Mouse (Mus musculus): ENCODE measurements around the gene Sertad1. TPM values are rescaled to one million over a fixed set of nuclear protein-coding genes. Genes with fewer than 3 reads are reported as not detected.

Gene Sertad1
- 40.5 and 41.0 TPM in 2 replicates for polyA plus RNA-seq (2015; fragmentation: Nextera tagmentation; extraction: Ambion mirVana)

- ATAC-seq (replicated peaks; ENCODE audit: low FRiP score), result peak; percentile 92
- WGBS, result under 1% methylated on average over 73 of the region's 80 CpGs
- H3K4me3 ChIP-seq (replicated peaks), result peak within 1 kb of the TSS; percentile 81
Observed at GRCm38 (mm10) chr7:27486770-27487697, at the start of gene Sertad1. Sertad1 (plus strand) TSS chr7:27486910.

GRCm38 (mm10) chr7:27437544-27437943 is 49.2 kb upstream of the Sertad1 start:
- Histone ChIP-seq H3K4me3 (replicated peaks) (no peak overlapping the region), H3K36me3 (no peaks in the 10 kb centered on the region), H3K9me3 (replicated peaks) (no peaks in the 10 kb centered on the region; the same call in 1 of the 2 replicates), H3K4me2 (no peak overlapping the region), H3K27me3 (peaks cover 27% of the 10 kb centered on the region), H3K4me1 (peaks cover 5% of the 10 kb centered on the region), H3K27ac (no peak overlapping the region), H3K9ac (no peak overlapping the region)
- WGBS, result 60% methylated on average over 5 of the region's 5 CpGs
- ATAC-seq (replicated peaks; ENCODE audit: low FRiP score), result no peak

More at GRCm38 (mm10) chr7:27486770-27487697, at the start of gene Sertad1:
- Histone ChIP-seq H3K27me3 (no peaks in the 10 kb centered on the region), H3K9me3 (replicated peaks) (no peaks in the 10 kb centered on the region), H3K9ac (peak within 1 kb of the TSS; percentile 74), H3K4me1 (peaks cover 54% of the 10 kb centered on the region), H3K27ac (peak within 1 kb of the TSS; percentile 99), H3K4me2 (peak within 1 kb of the TSS; percentile 74), H3K36me3 (peaks cover 9% of the 10 kb centered on the region)

GRCm38 (mm10) chr7:27440014-27440413 is 46.7 kb upstream of the Sertad1 start:
- no peaks in the 10 kb centered on the region; the same call in 1 of the 2 replicates for H3K9me3 ChIP-seq (replicated peaks)
- WGBS, result 78% methylated on average over 4 of the region's 4 CpGs
- no peak overlapping the region for H3K9ac ChIP-seq
- ATAC-seq (replicated peaks; ENCODE audit: low FRiP score), result no peak
- no peak overlapping the region for H3K4me2 ChIP-seq
- no peaks in the 10 kb centered on the region for H3K4me1 ChIP-seq
- H3K36me3 ChIP-seq, result no peaks in the 10 kb centered on the region
- H3K27me3 ChIP-seq, result peaks cover 15% of the 10 kb centered on the region
- H3K27ac ChIP-seq, result no peak overlapping the region
- no peak overlapping the region for H3K4me3 ChIP-seq (replicated peaks)

GRCm38 (mm10) chr7:27446051-27446450 is 40.7 kb upstream of the Sertad1 start:
- 3% methylated on average over 18 of the region's 18 CpGs for WGBS
- H3K9me3 ChIP-seq (replicated peaks), result no peaks in the 10 kb centered on the region
- H3K4me3 ChIP-seq (replicated peaks), result peak overlapping the region; percentile 59
- peaks cover 21% of the 10 kb centered on the region for H3K4me1 ChIP-seq
- no peak overlapping the region for H3K27ac ChIP-seq
- no peaks in the 10 kb centered on the region for H3K36me3 ChIP-seq
- no peak for ATAC-seq (replicated peaks; ENCODE audit: low FRiP score)
- peak overlapping the region; percentile 100 for H3K4me2 ChIP-seq
- peak overlapping the region; percentile 56 for H3K9ac ChIP-seq
- H3K27me3 ChIP-seq, result peaks cover 31% of the 10 kb centered on the region

- Histone ChIP-seq H3K36me3 (no peaks in the 10 kb centered on the region), H3K27me3 (peaks cover 31% of the 10 kb centered on the region), H3K4me1 (peaks cover 21% of the 10 kb centered on the region), H3K9me3 (replicated peaks) (no peaks in the 10 kb centered on the region), H3K4me2 (peak overlapping the region; percentile 100), H3K27ac (no peak overlapping the region), H3K4me3 (replicated peaks) (peak overlapping the region; percentile 59), H3K9ac (peak overlapping the region; percentile 56)
- peak; percentile 34 for ATAC-seq (replicated peaks; ENCODE audit: low FRiP score)
- 7% methylated on average over 53 of the region's 53 CpGs for WGBS
Observed at GRCm38 (mm10) chr7:27446521-27447418, 39.9 kb upstream of the Sertad1 start.

GRCm38 (mm10) chr7:27447419-27448286 is 39.1 kb upstream of the Sertad1 start, which contains the start of the genes Sptbn4 and Blvrb:
Sptbn4 (minus strand) TSS chr7:27447686.
Blvrb (plus strand) TSS chr7:27447978.
- Histone ChIP-seq H3K9ac (peak within 1 kb of the TSS; percentile 73), H3K27me3 (peaks cover 31% of the 10 kb centered on the region), H3K36me3 (no peaks in the 10 kb centered on the region), H3K4me3 (replicated peaks) (peak within 1 kb of the TSS; percentile 59), H3K27ac (peak within 1 kb of the TSS; percentile 49; the same call in 1 of the 2 replicates), H3K4me2 (peak within 1 kb of the TSS; percentile 100), H3K4me1 (peaks cover 21% of the 10 kb centered on the region), H3K9me3 (replicated peaks) (no peaks in the 10 kb centered on the region)
- 1% methylated on average over 54 of the region's 54 CpGs for WGBS
- ATAC-seq (replicated peaks; ENCODE audit: low FRiP score), result peak; percentile 96

GRCm38 (mm10) chr7:27448421-27449206 is 38.1 kb upstream of the Sertad1 start:
- Histone ChIP-seq H3K27me3 (peaks cover 30% of the 10 kb centered on the region), H3K9me3 (replicated peaks) (no peaks in the 10 kb centered on the region), H3K9ac (peak overlapping the region; percentile 73), H3K36me3 (no peaks in the 10 kb centered on the region), H3K27ac (0 out of 2 replicates have a peak overlapping the region, but pooled peaks have one; percentile 49), H3K4me2 (peak overlapping the region; percentile 90), H3K4me3 (replicated peaks) (peak overlapping the region; percentile 52), H3K4me1 (peaks cover 21% of the 10 kb centered on the region)
- ATAC-seq (replicated peaks; ENCODE audit: low FRiP score), result no peak; the same call in 1 of the 2 replicates
- WGBS, result 52% methylated on average over 15 of the region's 15 CpGs

- no peak for ATAC-seq (replicated peaks; ENCODE audit: low FRiP score)
- Histone ChIP-seq H3K27ac (0 out of 2 replicates have a peak overlapping the region, but pooled peaks have one; percentile 2), H3K9ac (no peak overlapping the region), H3K4me2 (peak overlapping the region; percentile 90; the same call in 1 of the 2 replicates), H3K9me3 (replicated peaks) (no peaks in the 10 kb centered on the region), H3K36me3 (no peaks in the 10 kb centered on the region), H3K4me1 (peaks cover 21% of the 10 kb centered on the region), H3K4me3 (replicated peaks) (0 out of 2 replicates have a peak overlapping the region, but pooled peaks have one; percentile 52), H3K27me3 (peaks cover 27% of the 10 kb centered on the region)
- WGBS, result 56% methylated on average over 10 of the region's 10 CpGs
Observed at GRCm38 (mm10) chr7:27449256-27449862, 37.4 kb upstream of the Sertad1 start.

GRCm38 (mm10) chr7:27451359-27451758 is 35.4 kb upstream of the Sertad1 start:
- peaks cover 7% of the 10 kb centered on the region for H3K27me3 ChIP-seq
- H3K27ac ChIP-seq, result no peak overlapping the region
- H3K4me3 ChIP-seq (replicated peaks), result no peak overlapping the region
- 87% methylated on average over 2 of the region's 2 CpGs for WGBS
- no peak overlapping the region for H3K4me2 ChIP-seq
- no peaks in the 10 kb centered on the region for H3K36me3 ChIP-seq
- H3K9me3 ChIP-seq (replicated peaks), result no peaks in the 10 kb centered on the region
- no peak overlapping the region for H3K9ac ChIP-seq
- ATAC-seq (replicated peaks; ENCODE audit: low FRiP score), result no peak
- H3K4me1 ChIP-seq, result peaks cover 16% of the 10 kb centered on the region

GRCm38 (mm10) chr7:27452206-27452770 is 34.4 kb upstream of the Sertad1 start:
- H3K4me1 ChIP-seq, result peaks cover 8% of the 10 kb centered on the region
- no peak overlapping the region for H3K4me2 ChIP-seq
- 58% methylated on average over 13 of the region's 13 CpGs for WGBS
- no peak overlapping the region for H3K4me3 ChIP-seq (replicated peaks)
- H3K27me3 ChIP-seq, result no peaks in the 10 kb centered on the region
- ATAC-seq (replicated peaks; ENCODE audit: low FRiP score), result no peak
- H3K36me3 ChIP-seq, result no peaks in the 10 kb centered on the region
- H3K9me3 ChIP-seq (replicated peaks), result no peaks in the 10 kb centered on the region
- no peak overlapping the region for H3K27ac ChIP-seq
- H3K9ac ChIP-seq, result no peak overlapping the region

All from kidney, embryonic 15.5 days (tissue).